Mouse (Mus musculus): ENCODE data around the gene Il16. TPM values are rescaled to one million over a fixed set of nuclear protein-coding genes. Genes with fewer than 3 reads are reported as not detected.
"Not testable (repeated sequence)": the region's sequence is repeated elsewhere in the genome, so short reads cannot be mapped to it uniquely, and the experiment has no call there.

The Il16 gene
- polyA plus RNA-seq, 1 experiment from 2014 or later: 1.4 TPM

GRCm38 (mm10) chr7:83713639-83714038, 31.9 kb downstream of the Il16 start:
- H3K27me3 ChIP-seq (ENCODE audit: control insufficient read depth, insufficient read depth, low read length): no peaks in the 10 kb centered on the region
- H3K9ac ChIP-seq (ENCODE audit: low read length): no peak overlapping the region
- ATAC-seq (ENCODE audit: insufficient read depth, low FRiP score, low TSS enrichment): no peak
- H3K4me1 ChIP-seq (ENCODE audit: control insufficient read depth, insufficient read depth, low read length): no peaks in the 10 kb centered on the region
- 84% methylated on average over 1 of the region's 1 CpGs for WGBS
- no peaks in the 10 kb centered on the region for H3K36me3 ChIP-seq (ENCODE audit: control insufficient read depth, insufficient read depth, low read length)
- no peak overlapping the region for H3K27ac ChIP-seq (ENCODE audit: low read depth, low read length)
- H3K4me2 ChIP-seq (ENCODE audit: low read depth): no peak overlapping the region
- no peaks in the 10 kb centered on the region for H3K9me3 ChIP-seq (ENCODE audit: control insufficient read depth, low read length)
- H3K4me3 ChIP-seq (ENCODE audit: low read depth, low read length): no peak overlapping the region
- DNase-seq (ENCODE audit: low spot score): no peak

- H3K9ac ChIP-seq (ENCODE audit: low read length); H3K27me3 ChIP-seq (ENCODE audit: control insufficient read depth, insufficient read depth, low read length); ATAC-seq (ENCODE audit: insufficient read depth, low FRiP score, low TSS enrichment); H3K36me3 ChIP-seq (ENCODE audit: control insufficient read depth, insufficient read depth, low read length); H3K4me1 ChIP-seq (ENCODE audit: control insufficient read depth, insufficient read depth, low read length); DNase-seq (ENCODE audit: low spot score); H3K4me3 ChIP-seq (ENCODE audit: low read depth, low read length); H3K27ac ChIP-seq (ENCODE audit: low read depth, low read length); H3K4me2 ChIP-seq (ENCODE audit: low read depth); H3K9me3 ChIP-seq (ENCODE audit: control insufficient read depth, low read length): not testable (repeated sequence)
- WGBS: 86% methylated on average over 10 of the region's 10 CpGs
Observed at GRCm38 (mm10) chr7:83711676-83712259, 33.8 kb downstream of the Il16 start.

GRCm38 (mm10) chr7:83703046-83703775, 42.3 kb downstream of the Il16 start:
- ATAC-seq (ENCODE audit: insufficient read depth, low FRiP score, low TSS enrichment): no peak
- no peaks in the 10 kb centered on the region for H3K4me1 ChIP-seq (ENCODE audit: control insufficient read depth, insufficient read depth, low read length)
- H3K4me3 ChIP-seq (ENCODE audit: low read depth, low read length): no peak overlapping the region
- H3K4me2 ChIP-seq (ENCODE audit: low read depth): no peak overlapping the region
- no peak overlapping the region for H3K27ac ChIP-seq (ENCODE audit: low read depth, low read length)
- H3K27me3 ChIP-seq (ENCODE audit: control insufficient read depth, insufficient read depth, low read length): no peaks in the 10 kb centered on the region
- WGBS: 74% methylated on average over 9 of the region's 9 CpGs
- H3K9ac ChIP-seq (ENCODE audit: low read length): no peak overlapping the region
- no peaks in the 10 kb centered on the region for H3K9me3 ChIP-seq (ENCODE audit: control insufficient read depth, low read length)
- DNase-seq (ENCODE audit: low spot score): no peak
- H3K36me3 ChIP-seq (ENCODE audit: control insufficient read depth, insufficient read depth, low read length): no peaks in the 10 kb centered on the region

- 86% methylated on average over 6 of the region's 6 CpGs for WGBS
- Histone ChIP-seq H3K36me3 (ENCODE audit: control insufficient read depth, insufficient read depth, low read length) (no peaks in the 10 kb centered on the region), H3K27ac (ENCODE audit: low read depth, low read length) (no peak overlapping the region), H3K4me3 (ENCODE audit: low read depth, low read length) (no peak overlapping the region), H3K4me2 (ENCODE audit: low read depth) (no peak overlapping the region), H3K9me3 (ENCODE audit: control insufficient read depth, low read length) (no peaks in the 10 kb centered on the region), H3K4me1 (ENCODE audit: control insufficient read depth, insufficient read depth, low read length) (no peaks in the 10 kb centered on the region), H3K9ac (ENCODE audit: low read length) (no peak overlapping the region), H3K27me3 (ENCODE audit: control insufficient read depth, insufficient read depth, low read length) (no peaks in the 10 kb centered on the region)
- DNase-seq (ENCODE audit: low spot score) (no peak), ATAC-seq (ENCODE audit: insufficient read depth, low FRiP score, low TSS enrichment) (no peak)
Observed at GRCm38 (mm10) chr7:83699066-83699745, 46.3 kb downstream of the Il16 start.

GRCm38 (mm10) chr7:83695449-83696212, 49.9 kb downstream of the Il16 start:
- H3K36me3 ChIP-seq (ENCODE audit: control insufficient read depth, insufficient read depth, low read length): no peaks in the 10 kb centered on the region
- WGBS: 29% methylated on average over 6 of the region's 6 CpGs
- DNase-seq (ENCODE audit: low spot score) (peak; percentile 44), ATAC-seq (ENCODE audit: insufficient read depth, low FRiP score, low TSS enrichment) (no peak)
- H3K9me3 ChIP-seq (ENCODE audit: control insufficient read depth, low read length): no peaks in the 10 kb centered on the region
- H3K9ac ChIP-seq (ENCODE audit: low read length): no peak overlapping the region
- H3K4me2 ChIP-seq (ENCODE audit: low read depth): no peak overlapping the region
- no peaks in the 10 kb centered on the region for H3K27me3 ChIP-seq (ENCODE audit: control insufficient read depth, insufficient read depth, low read length)
- no peaks in the 10 kb centered on the region for H3K4me1 ChIP-seq (ENCODE audit: control insufficient read depth, insufficient read depth, low read length)
- no peak overlapping the region for H3K27ac ChIP-seq (ENCODE audit: low read depth, low read length)
- H3K4me3 ChIP-seq (ENCODE audit: low read depth, low read length): no peak overlapping the region

GRCm38 (mm10) chr7:83682640-83683274, 62.8 kb downstream of the Il16 start:
- ATAC-seq (ENCODE audit: insufficient read depth, low FRiP score, low TSS enrichment) (no peak), DNase-seq (ENCODE audit: low spot score) (no peak)
- no peaks in the 10 kb centered on the region for H3K27me3 ChIP-seq (ENCODE audit: control insufficient read depth, insufficient read depth, low read length)
- WGBS: 53% methylated on average over 6 of the region's 6 CpGs
- H3K9ac ChIP-seq (ENCODE audit: low read length): no peak overlapping the region
- no peak overlapping the region for H3K4me3 ChIP-seq (ENCODE audit: low read depth, low read length)
- no peak overlapping the region for H3K27ac ChIP-seq (ENCODE audit: low read depth, low read length)
- no peak overlapping the region for H3K4me2 ChIP-seq (ENCODE audit: low read depth)
- no peaks in the 10 kb centered on the region for H3K36me3 ChIP-seq (ENCODE audit: control insufficient read depth, insufficient read depth, low read length)
- no peaks in the 10 kb centered on the region for H3K4me1 ChIP-seq (ENCODE audit: control insufficient read depth, insufficient read depth, low read length)
- H3K9me3 ChIP-seq (ENCODE audit: control insufficient read depth, low read length): no peaks in the 10 kb centered on the region

GRCm38 (mm10) chr7:83678506-83678905, 67.0 kb downstream of the Il16 start:
- Histone ChIP-seq H3K4me1 (ENCODE audit: control insufficient read depth, insufficient read depth, low read length) (no peaks in the 10 kb centered on the region), H3K27me3 (ENCODE audit: control insufficient read depth, insufficient read depth, low read length) (no peaks in the 10 kb centered on the region), H3K36me3 (ENCODE audit: control insufficient read depth, insufficient read depth, low read length) (no peaks in the 10 kb centered on the region), H3K9me3 (ENCODE audit: control insufficient read depth, low read length) (no peaks in the 10 kb centered on the region), H3K4me2 (ENCODE audit: low read depth) (no peak overlapping the region), H3K9ac (ENCODE audit: low read length) (no peak overlapping the region), H3K27ac (ENCODE audit: low read depth, low read length) (no peak overlapping the region), H3K4me3 (ENCODE audit: low read depth, low read length) (no peak overlapping the region)
- no peak for ATAC-seq (ENCODE audit: insufficient read depth, low FRiP score, low TSS enrichment)
- no peak for DNase-seq (ENCODE audit: low spot score)
- WGBS: 90% methylated on average over 4 of the region's 4 CpGs

- DNase-seq (ENCODE audit: low spot score) (no peak), ATAC-seq (ENCODE audit: insufficient read depth, low FRiP score, low TSS enrichment) (no peak)
- no peak overlapping the region for H3K4me3 ChIP-seq (ENCODE audit: low read depth, low read length)
- 89% methylated on average over 3 of the region's 3 CpGs for WGBS
- H3K9ac ChIP-seq (ENCODE audit: low read length): no peak overlapping the region
- no peaks in the 10 kb centered on the region for H3K27me3 ChIP-seq (ENCODE audit: control insufficient read depth, insufficient read depth, low read length)
- no peaks in the 10 kb centered on the region for H3K4me1 ChIP-seq (ENCODE audit: control insufficient read depth, insufficient read depth, low read length)
- H3K27ac ChIP-seq (ENCODE audit: low read depth, low read length): no peak overlapping the region
- no peaks in the 10 kb centered on the region for H3K9me3 ChIP-seq (ENCODE audit: control insufficient read depth, low read length)
- H3K36me3 ChIP-seq (ENCODE audit: control insufficient read depth, insufficient read depth, low read length): no peaks in the 10 kb centered on the region
- H3K4me2 ChIP-seq (ENCODE audit: low read depth): no peak overlapping the region
Observed at GRCm38 (mm10) chr7:83677296-83677695, 68.2 kb downstream of the Il16 start.
